Mouse (Mus musculus): ENCODE results near the gene Fbxo7.

Fbxo7 gene

DNA sequence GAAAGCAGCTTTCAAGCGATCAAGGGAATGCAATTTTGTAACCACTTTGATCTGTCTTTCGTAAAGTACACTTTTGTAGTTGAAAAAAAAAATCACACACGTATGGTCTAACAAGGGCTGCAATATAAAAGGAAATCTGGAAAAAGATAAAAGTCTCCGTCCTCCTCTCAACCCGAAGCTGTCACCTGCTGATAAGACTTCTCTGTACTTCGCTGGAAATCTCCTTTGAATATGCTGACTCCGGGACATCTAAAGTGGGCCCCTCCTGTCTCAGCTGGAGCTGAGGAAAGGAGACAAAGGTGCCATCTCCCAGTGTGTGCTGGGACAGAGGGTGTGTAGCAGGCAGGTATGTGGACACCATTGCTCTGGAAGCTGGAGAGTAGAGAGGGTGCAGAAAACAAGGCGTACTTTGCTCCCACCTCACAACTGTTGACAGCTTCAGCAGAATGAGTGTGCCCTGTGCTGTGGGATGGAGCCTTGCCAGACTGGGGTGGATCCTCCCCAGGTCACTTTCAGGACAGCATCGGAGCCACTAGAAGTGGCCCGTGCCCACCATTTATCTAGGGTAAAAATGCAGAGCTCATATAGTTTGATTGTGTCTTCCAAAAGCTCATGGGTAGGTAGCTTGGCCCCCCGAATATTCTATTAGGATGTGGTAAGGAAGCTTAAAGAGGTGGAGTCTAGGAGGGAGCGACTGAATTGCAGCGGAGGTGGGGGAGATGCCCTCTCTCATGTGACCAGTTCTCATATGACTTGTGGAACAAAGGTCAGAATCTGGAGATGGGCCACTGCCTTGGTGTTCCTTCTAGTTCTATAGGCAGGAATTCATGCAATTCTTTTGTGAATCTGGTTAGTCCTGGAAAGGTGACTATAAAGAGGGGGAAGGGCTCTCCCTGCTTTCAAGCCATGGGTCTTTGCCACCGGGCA, 71.6 kb downstream of the Fbxo7 start:
- DNase-seq: peak; percentile 76 to 84

- DNase-seq: no peak
These were observed 76.6 kb downstream of the Fbxo7 start for GRCm38 (mm10) chr10:86098363-86098762.

GRCm38 (mm10) chr10:86100281-86100851, 78.6 kb downstream of the Fbxo7 start:
- peak in 1 of 2 experiments; percentile 20 for DNase-seq

Measured in kidney, postnatal 36 days (tissue).